Mouse (Mus musculus): ENCODE data around the gene Acads. TPM values are rescaled to one million over a fixed set of nuclear protein-coding genes. Genes with fewer than 3 reads are reported as not detected.
"Not testable (repeated sequence)": the region's sequence is repeated elsewhere in the genome, so short reads cannot be mapped to it uniquely, and the experiment has no call there.

Acads gene
- total RNA-seq, 2 experiments from 2014 or later: 65.8 TPM

DNA sequence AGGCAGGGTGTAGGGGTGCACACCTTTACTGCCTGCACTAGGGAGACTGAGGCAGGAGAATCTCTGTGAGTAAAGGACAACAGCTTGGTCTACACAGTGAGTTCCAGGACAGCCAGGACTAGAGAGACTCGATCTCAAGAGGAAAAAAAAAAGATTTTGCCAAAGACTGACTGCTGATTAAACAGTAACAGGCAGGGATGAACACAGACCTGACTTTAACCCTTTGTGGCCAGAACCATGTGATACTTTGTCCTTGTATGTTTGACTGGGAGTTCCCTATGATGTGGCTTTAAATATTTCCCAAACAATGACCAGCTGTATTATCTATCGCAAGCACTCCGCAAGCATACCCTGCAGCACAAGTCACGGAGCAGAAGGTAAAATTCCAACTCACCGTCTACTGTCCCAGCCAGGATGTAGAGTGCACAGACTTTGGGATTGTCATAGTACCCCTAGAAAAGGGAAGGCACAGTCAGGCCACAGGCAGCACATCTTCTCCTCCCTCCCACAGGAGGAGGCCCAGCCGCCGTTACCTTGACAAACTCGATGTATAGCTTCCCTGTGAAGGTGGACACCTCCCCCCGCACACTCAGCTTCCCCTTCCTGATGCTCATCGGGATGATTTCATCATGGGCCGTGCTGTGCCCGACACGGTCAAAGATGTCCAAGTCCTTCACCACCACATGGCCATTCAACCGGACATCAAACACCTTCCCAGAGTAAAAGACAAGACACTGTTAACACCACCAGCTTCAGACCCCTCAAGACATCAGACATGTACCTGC is 30.7 kb upstream of the Acads start:
- no peak for DNase-seq

DNA sequence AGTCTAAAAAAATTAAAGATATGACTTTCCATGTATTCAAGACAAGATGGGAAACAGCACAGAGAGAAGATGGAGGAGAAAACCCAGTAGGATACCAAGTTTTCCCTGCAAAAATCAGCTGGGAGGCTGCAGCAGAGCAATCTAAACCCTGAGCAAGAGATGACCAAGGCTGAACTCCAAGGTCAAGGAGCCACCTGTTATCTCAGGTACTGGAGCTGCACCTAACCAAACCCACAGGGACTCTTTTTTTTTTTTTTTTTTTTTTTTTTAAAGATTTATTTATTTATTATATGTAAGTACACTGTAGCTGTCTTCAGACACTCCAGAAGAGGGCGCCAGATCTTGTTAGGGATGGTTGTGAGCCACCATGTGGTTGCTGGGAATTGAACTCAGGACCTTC is 29.7 kb upstream of the Acads start:
- DNase-seq: not testable (repeated sequence)

DNA sequence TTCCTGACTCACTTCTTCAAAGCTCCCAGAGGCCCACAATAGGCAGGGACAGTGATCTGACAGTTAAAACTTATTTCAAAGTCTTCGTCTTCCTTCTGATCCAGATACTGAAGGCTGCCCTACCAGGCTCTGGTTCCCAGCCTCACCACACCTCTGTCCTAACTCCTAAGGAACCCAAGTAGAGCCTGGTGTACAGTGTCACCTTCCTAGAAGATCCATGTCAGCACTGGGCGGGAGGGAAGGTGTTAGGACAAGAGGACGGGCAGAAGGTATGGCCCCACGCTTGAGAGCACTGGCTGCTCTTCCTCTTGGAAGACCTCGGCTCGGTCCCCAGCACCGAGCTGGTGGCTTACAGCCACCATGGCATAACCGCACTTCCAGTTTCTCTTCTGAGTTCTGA is 29.2 kb upstream of the Acads start:
- DNase-seq: no peak

DNA sequence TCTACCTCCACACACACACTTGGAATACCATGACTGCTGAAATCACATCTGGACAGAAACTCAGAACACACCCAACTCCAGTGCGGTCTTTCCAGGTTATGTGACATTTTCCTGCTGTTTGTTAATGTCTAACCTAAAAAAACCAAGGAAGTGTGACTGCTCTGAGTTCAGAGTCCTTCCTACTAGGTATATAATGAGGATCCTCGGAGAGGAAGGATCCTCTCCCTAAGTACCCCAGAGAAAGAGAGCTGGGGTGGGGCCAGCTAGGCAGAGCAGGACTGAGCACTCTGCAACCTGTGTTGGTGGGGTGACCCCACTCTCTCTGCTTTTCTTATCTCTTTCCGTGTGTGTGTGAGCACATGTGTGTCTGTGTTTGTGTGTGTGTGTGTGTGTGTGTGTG is 28.2 kb upstream of the Acads start:
- DNase-seq: no peak

DNA sequence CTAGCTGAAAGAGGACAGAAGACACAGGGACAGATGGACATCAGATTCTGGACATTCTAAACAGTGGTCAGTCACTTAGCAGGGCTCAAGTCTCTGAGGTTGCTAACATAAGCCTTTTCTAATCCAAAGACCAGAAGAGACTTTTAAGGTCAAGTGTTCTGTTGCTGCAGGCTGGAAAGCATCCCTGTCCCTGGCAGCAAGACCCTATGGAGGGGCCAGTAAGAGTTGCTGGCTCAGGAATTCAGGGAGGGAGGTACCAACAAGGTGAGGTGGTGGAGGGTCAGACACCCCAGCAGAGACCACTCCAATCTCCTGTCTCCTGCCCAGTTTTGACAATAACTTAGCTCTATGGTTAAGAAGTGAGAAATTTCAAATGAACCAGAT is 27.6 kb upstream of the Acads start:
- DNase-seq: peak; percentile 61

DNA sequence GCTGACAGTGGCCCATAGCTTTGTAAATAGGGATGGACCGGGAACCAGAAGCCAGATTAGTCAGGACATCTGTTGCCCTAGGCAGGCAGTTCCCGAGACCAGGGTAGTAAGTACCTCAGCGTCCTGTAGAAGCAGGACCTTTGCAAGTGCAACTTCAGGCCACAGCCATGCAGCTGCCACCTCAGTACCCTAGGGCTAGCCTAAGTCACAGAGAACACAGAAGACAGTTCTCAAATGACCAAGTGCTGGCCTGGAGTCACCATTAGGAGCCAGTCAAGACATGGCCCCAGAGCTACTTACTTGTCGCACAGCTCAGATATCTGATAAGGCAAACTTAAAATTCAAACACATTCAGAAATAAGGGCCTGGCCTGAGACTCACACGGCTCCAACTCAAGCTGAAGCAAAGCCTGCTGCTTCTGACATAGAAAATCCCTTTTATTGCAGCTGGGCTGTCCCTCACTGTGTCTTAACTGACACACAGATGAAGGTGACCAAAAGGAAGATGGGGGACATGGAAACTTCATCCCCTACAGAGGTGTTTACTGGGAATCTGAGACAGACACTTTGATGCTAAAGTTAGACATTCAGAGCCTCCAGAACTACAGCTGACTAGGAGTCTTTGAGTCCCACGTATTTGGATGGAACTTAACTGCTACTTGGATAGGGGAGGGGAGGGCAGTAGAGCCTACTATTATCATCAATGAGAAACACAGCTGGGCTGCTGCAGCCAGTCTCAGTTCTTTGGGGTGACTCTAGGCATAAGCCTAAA is 27.0 kb upstream of the Acads start:
- DNase-seq: peak; percentile 59

DNA sequence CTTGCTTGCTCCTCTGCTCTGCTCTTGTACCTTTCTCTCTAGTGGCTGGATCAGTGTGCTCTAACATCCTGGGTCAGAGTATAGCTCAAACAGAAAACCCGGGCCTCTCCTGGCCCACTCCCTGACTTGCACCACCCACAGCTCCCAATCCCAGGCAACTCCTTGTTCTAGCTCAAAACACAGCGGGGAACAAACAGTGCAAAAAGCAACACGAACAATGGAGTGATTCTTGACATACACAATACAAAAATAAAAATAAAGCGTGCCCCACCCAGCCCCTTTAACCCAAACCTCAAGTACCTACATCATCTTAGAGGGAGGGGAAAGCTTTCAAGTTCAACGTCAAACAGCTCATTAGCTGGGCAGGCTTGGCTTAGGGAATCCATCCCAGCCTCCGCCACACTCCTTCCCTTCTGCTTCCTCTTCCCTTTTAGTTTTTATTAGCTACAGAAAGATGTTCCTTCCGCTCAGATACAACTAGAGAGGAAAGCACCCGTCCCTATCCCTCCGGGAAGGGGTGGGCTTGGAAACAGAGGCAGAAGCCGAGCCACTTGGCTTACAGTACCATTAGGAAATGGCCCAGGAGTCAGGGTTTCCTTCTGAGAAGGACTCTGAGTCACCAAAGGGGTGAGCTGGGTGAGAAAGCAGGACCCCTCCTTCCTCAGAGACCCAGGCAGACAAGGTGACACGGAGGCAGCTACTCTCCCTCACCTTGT is 26.3 kb upstream of the Acads start:
- no peak for DNase-seq

DNA sequence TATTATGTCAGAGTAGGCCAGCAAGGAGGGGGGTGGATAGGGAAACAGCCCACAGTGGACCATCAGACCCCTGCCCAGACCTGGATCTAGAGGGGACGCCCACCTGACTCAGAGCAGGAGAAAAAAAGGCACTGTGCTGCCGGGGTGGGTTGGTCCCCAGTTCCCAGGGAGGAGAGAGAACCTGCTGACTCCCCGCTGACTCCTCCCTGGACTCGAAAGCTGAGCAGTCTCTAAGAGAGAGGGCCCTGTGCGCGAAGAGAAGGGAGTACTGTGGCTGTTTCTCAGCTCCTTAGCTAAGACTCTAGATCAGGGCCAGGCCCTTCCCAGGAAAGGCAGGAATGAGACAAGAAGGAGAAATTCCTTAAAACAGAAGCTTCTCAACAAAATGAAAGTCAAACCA is 25.3 kb upstream of the Acads start:
- DNase-seq: no peak

DNA sequence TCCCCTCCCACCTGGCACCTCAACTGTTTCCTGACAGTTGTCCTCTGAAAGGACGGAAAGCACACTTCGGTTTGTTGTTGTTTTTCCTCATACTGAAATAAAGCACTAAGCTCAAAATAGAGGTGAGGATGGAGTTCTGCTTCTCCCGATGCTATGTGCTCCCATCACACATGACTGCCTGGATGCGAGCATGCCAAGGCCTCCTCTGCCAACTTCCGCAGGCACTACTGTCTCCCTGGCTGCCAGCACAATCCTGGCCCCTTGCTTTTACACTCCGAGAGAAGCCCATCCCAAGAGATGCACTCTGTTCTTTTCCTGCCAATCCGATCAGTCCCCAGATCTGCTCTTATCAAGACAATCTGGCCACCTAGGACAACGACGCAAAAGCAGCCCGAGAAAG is 24.4 kb upstream of the Acads start:
- peak; percentile 45 for DNase-seq

DNA sequence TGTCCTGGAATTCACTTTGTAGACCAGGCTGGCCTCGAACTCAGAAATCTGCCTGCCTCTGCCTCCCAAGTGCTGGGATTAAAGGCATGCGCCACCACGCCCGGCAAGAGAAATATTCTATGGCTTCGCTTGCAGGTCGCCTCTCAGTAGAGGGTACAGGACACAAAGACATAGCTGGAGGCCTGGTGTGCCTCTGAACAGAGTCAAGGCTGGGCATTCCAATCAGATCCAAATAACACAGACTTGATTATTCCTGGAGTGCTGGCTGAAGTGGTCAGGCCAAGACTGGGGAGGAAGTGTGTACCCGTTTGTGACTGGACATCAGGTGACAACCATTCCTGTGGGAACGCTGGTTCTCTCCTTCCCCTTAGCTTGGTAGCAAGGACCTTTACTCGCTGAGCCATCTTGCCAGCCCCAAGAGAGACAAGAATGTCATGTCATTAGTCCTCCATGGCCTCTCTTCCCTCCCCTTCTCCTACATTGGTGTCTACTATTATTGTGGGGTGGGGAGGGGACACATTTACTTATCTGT is 23.1 kb upstream of the Acads start:
- DNase-seq: no peak

DNA sequence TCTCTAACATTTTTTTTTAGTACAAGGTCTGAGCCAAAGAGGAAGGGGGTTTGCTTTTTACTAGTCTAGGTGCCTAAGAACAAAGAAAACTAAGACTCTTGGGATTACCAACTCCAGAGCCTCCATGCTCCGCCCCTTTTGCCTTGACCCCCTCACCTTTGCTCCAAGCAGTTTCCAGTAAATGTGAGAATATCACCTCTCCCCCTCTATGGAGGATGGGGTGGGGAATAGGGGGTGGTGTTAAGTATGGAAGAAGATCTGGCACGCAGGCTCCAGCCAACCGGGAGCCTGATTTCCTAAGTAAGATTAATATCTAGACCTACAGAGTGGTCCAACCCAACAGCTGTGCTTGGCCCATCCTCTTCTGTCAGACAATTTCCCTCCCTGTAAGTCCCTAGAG is 21.6 kb upstream of the Acads start:
- DNase-seq: no peak

DNA sequence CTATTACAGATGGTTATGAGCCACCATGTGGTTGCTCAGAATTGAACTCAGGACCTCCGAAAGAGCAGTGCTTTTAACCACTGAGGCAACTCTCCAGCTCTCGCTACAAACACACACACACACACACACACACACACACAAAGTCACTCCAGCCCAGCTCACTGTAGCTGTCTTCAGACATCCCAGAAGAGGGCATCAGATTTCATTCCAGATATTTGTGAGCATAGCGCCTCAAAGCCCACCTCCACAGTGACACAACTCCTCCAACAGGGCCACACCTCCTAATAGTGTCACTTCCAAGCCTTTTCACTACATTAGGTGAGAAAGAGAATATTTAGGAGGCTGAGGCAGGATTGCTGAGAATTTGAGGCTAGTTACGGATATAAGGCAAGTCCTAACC is 20.0 kb upstream of the Acads start:
- DNase-seq: no peak

DNA sequence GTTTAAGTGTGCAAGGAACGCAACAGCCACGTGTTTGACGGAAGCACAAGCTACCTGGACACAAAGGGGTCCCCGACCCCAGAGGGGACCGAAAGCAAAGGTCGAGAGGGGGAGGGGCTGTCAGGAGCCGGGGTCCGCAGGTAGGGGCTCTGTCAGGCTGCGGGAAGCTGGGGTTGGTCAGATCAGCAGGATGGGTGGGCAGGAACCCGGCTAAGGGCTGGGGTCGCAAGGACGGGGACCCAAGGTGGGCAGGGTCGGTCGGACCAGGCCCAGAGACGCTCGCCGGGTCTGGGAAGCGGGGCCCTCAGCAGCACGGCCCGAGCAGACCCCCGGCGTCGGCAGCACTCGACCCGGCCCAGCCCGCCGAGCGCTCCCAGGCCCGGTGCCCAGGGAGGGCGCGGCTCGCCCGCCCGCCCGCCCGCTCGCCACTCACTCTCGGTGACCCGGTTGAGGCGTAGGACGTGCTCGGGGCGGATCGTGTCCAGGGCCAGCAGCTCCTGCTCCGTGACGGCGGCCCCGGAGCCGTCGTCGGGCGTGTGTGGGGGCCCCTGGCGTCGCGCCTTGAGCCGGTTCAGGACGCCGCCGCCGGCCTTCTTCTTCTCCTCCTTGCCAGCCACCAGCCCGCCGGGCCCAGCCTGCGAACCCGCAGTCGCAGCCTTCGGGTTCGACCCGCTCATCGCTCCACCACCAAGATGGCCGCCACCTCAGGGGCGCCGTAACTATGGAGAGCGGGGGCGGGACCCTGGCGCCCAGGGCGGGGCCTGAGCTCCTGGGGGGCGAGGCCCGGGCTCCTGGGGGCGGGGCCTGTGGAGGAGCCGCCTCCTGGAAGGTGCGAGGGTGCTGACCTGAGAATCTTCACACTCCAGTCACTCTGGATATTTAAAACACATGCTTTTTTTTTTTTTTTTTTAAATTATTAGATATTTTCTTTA is 15.4 kb upstream of the Acads start, which contains the start of gene Unc119b:
Gene Unc119b, minus strand, starts transcription at position 742 of the 932 bp plus-strand sequence.
- peak; percentile 88 for DNase-seq

DNA sequence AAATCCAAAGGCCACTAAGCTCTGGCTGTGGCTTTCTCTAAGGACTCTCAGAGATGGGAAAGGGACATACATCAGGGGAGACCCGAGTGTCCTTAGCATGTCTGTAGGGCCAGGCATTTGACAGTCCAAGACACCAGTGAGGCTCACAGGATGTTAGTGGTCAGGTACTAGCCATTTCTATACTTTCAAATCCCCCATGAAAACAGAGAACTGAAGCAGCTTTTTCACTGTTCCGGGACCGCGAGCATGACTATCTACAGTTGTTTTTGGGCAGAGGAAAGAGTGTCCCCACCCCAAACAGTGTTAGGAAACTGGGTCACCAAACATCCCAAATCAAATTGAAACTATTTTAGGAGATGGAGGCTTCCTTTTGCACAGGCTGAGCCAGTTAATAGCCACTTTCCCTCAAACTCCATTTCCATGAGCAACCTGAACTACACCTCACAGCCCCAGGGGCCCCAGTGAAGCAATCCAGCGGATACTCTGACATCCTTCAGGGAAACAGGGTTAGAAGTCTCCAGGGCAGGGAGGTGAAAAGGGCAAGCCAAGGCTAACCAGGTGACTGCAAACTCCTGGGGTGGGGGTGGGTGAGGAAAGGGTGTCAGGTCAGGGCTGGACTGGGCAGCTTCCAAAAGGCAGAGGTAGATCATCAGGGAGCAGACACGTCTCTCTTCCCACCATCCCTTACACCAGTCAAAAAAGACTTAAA is 14.4 kb upstream of the Acads start:
- DNase-seq: no peak

DNA sequence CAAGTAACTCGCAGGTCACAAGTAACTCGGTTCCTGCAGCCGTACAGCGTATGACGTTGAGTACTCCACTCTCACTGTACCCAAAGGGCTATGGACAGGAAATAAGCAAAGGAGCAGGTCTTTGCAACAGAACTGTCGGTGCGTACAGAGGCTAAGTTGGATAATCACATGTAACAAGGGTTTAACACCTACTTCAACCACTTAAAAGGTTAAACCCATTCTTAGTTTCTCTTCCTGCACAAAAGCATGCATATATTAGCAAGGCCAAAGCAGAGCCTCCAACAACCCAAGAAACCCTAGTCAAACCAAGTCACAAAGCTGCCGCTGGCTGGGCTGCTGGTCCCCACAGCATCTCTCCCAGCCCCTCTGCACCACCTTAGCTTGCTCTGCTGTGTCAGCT is 13.3 kb upstream of the Acads start:
- no peak for DNase-seq

DNA sequence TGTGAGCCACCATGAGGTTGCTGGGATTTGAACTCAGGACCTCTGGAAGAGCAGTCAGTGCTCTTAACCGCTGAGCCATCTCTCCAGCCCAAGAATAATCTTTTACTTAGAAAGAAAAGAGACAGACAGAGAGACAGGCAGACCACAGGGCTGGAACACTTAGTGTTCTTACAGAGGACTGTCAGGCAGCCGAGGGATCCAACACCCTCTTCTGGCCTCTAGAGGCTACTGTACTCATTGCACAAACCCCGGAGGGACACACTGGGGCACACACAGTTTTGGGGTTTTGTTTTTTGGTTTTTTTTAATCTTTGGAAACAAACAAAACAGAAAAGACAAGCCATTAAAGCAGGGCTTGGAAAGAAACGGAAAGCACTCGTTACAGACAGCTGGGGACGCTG is 10.2 kb upstream of the Acads start:
- no peak for DNase-seq

DNA sequence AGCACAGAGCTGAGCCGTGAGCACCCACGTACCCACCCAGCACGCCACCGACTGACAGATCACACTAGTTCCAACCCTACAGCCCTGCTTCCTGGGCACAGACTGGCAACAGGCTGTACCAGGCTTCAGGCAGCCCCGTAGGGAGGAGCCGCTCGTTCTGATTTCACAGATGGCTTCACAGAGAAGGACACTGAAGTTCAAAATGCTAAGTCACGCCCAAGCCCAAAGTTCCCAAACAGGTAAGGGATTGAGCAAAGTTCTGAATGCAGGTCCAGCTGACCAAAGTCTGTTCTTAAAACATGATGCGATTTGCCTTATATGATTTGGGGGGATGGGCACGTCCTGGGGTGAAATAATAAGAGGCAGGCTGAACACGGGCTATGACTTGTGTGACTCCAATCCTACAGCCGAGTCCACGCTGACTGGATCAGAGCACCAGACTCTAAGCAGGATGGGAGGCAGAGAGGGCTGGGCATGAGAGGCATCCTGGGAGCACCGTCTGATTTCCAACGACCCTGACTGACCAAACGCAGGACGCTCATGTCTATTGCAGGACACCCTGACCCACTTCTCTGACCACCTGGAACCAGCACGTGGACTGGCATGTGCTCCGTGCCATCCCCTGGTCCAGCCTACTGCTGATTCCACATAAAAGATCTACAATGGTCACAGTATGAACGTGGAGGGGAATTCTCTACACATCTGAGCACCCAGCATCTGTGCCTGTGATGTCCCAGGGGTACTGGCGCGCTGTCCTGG is 8.5 kb upstream of the Acads start:
- no peak for DNase-seq

DNA sequence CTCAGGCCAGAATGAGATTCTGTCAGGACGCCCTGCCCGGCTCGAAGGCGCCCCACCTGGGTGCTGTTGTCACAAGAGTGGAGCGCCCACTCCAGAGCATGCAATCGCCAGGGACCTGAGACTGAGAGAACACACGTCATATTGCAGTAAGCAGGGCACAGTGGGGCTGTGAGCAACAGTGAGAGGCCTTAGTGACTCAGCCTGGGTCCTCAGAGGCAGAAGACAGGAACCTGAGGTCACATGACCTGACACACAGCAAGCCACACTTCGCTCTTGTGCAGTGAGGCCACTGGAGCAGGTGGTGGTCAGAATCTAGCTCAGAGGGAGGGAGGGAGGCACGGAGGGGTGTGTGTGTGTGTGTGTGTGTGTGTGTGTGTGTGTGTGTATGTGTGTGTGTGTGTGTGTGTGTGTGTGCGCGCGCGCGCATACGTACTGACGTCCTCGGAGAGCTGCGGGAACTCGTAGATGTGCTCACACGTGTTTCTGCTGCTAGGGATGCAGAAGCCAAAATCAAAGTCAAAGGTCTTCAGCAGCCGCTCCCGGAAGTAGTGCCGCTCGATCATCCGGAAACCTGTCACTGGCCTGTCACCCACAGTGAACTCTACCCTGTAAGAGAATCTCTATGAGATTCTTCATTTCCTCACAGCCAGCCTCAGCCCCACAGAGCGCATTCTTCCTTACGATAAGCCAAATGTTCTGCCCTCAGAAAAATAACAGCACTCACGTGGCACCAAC is 7.6 kb upstream of the Acads start:
- DNase-seq: no peak

DNA sequence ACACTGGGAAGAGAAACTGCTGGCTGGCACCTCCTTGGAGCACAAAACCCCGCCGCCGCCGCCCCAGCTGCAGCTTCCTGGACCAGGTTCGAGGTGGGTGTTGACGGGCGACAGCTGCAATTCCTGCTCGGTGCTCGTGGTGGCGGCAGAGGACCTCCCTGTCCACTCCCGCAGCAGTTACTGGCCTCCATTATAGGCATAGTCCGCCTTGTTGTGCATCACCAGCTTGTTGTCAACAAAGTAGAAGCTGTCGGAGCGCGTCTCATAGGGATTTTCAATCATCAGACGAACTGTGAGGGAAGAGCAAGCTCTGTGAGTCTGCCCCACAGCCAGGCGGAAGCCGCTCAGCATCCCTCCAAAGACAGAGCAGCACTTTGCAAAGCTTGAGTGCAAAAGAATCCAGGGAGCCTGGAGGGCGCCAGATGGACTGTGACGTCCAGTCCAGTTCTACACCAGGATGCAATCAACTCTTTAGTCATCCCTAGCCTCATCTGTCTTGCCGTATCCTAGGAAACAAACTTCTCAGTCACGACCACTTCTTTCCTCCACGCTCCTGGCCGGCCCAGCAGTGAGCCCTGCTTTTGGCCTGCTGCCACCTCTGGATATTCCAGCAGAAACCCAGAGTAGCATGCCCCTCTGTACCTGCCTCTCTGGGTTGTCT is 6.2 kb upstream of the Acads start:
- DNase-seq: peak; percentile 80
